Mouse (Mus musculus) limb, embryonic 13.5 days (tissue): Measurements from ENCODE around the gene Creb5. TPM values are rescaled to one million over a fixed set of nuclear protein-coding genes. Genes with fewer than 3 reads are reported as not detected.

ENCODE experiments used
- ATAC-seq: fragments of 200-750 bp; cut with Nextera tagmentation; 2 replicates; pipeline ENCODE4 v1.8.0; 2017; ENCODE audit warnings: low read depth, moderate number of reproducible peaks, moderate TSS enrichment; ENCODE audit not compliant: low FRiP score
- H3K27ac ChIP-seq: fragments of 300-500 bp; sonication (generic); 2 replicates; pipeline ENCODE4 v1.5.1; 2015; ENCODE audit warnings: inconsistent platforms, mild to moderate bottlenecking, moderate library complexity
- H3K27me3 ChIP-seq: fragments of 300-500 bp; sonication (generic); 2 replicates; pipeline ENCODE4 v1.6.1; 2015; ENCODE audit warnings: mild to moderate bottlenecking, inconsistent platforms
- H3K36me3 ChIP-seq: fragments of 300-500 bp; sonication (generic); 2 replicates; pipeline ENCODE4 v1.6.1; 2015; ENCODE audit warnings: inconsistent platforms, mild to moderate bottlenecking, moderate library complexity
- H3K4me1 ChIP-seq: fragments of 300-500 bp; sonication (generic); 2 replicates; pipeline ENCODE4 v1.6.1; 2015; ENCODE audit warnings: inconsistent platforms
- H3K4me2 ChIP-seq: fragments of 300-500 bp; sonication (generic); replicated peaks from 2 replicates; pipeline ENCODE4 v1.6.1; 2015; ENCODE audit warnings: inconsistent platforms, mild to moderate bottlenecking, moderate library complexity
- H3K4me3 ChIP-seq: fragments of 300-500 bp; sonication (generic); 2 replicates; pipeline ENCODE4 v1.5.1; 2015; ENCODE audit warnings: moderate library complexity, mild to moderate bottlenecking, inconsistent platforms
- H3K9ac ChIP-seq: fragments of 300-500 bp; sonication (generic); 2 replicates; pipeline ENCODE4 v1.6.1; 2015; ENCODE audit warnings: mild to moderate bottlenecking, inconsistent platforms
- H3K9me3 ChIP-seq: fragments of 300-500 bp; sonication (generic); 2 replicates; pipeline ENCODE4 v1.6.1; 2016; ENCODE audit warnings: inconsistent platforms
- WGBS: fragments of 180-500 bp; shearing (Covaris S2); methylation state at CpG from one replicate; pipeline ENCODE4 v1.1.7; 2015; 5-methylcytosine and 5-hydroxymethylcytosine counted together
- polyA plus RNA-seq: library from polyadenylated mRNA; unstranded; fragments of >200 nt; fragmentation: Nextera tagmentation; extraction: Ambion mirVana; gene quantifications from 2 replicates; pipeline ENCODE4 v1.2.1, GENCODE M21; 2015

Creb5 gene
- polyA plus RNA-seq, 1 experiment from 2014 or later = 75.4 TPM

DNA sequence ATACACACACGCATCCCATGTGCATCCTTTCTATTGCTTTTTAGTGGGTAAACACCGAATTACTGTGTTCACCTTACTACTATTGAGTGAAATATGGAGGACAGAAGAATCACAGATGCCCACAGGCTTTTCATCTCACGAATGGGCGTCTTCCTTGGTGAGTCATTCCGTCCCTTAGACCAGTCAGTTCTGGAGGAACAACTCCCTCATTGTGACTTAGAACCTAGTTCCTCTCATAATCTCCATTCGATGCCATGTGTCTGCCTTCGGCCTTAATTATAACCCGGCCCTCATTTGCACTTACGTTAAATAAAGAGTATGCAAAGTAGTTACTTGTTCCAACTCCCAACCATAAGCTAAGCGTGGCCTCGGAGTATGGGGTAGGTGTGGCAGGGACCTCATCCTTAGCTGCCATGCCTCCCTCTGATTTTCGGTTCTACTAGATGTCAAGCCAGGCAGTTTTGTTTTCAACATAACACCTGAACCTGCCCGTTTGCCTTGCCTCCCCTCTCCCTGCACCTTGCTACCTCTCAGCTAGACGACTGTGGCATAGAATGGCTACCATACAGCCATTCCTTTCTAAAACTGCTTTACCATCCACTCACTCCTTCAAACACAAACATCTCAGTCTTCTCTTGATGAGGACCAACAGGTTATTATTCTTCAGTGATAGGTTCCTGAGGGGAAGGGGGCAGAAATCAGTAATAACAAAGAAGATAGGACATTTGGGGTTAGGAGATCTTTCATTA lies 422.8 kb downstream of the Creb5 start:
- H3K4me1 ChIP-seq = peaks cover 18% of the 10 kb centered on the region
- WGBS = 90% methylated on average over 14 of the region's 14 CpGs
- H3K4me2 ChIP-seq = no peak overlapping the region
- no peak overlapping the region for H3K4me3 ChIP-seq
- H3K27ac ChIP-seq = no peak overlapping the region
- no peaks in the 10 kb centered on the region for H3K27me3 ChIP-seq
- no peak overlapping the region for H3K9ac ChIP-seq
- no peaks in the 10 kb centered on the region for H3K36me3 ChIP-seq
- no peaks in the 10 kb centered on the region for H3K9me3 ChIP-seq
- ATAC-seq = no peak

DNA sequence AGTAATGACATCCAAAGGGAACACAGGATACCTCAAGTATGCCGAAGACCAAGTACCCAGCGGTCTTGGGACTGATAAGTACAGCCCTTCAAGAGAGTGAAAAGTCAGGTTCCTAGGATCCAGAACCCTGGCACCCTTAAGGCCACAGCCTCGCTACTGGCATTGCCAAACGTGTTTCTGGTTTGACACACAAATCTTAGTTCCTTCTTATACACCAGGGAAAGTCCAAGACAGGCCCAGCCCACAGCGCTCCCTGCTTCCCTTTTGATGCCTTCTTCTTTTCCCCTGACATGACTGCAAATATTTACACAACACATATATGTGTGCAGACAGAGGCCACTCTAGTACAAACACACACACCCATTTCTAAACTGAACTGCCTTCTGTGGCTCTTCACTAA lies 423.5 kb downstream of the Creb5 start:
- H3K9ac ChIP-seq = no peak overlapping the region
- no peak for ATAC-seq
- H3K9me3 ChIP-seq = no peaks in the 10 kb centered on the region
- WGBS = 88% methylated on average over 5 of the region's 5 CpGs
- H3K36me3 ChIP-seq = no peaks in the 10 kb centered on the region
- H3K4me3 ChIP-seq = no peak overlapping the region
- H3K4me1 ChIP-seq = peaks cover 25% of the 10 kb centered on the region
- no peak overlapping the region for H3K27ac ChIP-seq
- no peaks in the 10 kb centered on the region for H3K27me3 ChIP-seq
- H3K4me2 ChIP-seq = no peak overlapping the region

DNA sequence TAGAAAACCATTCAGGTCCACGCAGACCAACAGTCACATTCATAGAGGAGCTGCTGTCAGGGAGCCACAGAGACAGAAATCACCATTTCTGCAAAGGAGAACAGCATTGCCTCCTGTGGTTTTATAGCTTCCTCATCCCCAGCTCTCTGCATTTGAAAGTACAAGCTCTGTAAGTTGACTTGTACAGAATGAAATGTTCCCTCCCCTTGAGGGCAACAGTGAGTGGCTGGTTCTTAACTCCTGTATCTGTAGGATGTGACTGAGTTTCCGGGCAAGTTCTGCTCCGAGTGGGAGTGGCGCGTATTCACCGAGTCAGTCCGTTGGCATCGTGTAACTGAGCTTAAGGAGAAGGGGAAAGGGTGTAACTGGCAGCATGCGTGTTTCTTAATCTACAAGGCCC lies 426.1 kb downstream of the Creb5 start:
- H3K27me3 ChIP-seq = no peaks in the 10 kb centered on the region
- WGBS = 75% methylated on average over 9 of the region's 9 CpGs
- no peak overlapping the region for H3K27ac ChIP-seq
- H3K9me3 ChIP-seq = no peaks in the 10 kb centered on the region
- no peak overlapping the region for H3K4me3 ChIP-seq
- no peaks in the 10 kb centered on the region for H3K36me3 ChIP-seq
- H3K9ac ChIP-seq = no peak overlapping the region
- no peak for ATAC-seq
- peaks cover 33% of the 10 kb centered on the region for H3K4me1 ChIP-seq
- no peak overlapping the region for H3K4me2 ChIP-seq

DNA sequence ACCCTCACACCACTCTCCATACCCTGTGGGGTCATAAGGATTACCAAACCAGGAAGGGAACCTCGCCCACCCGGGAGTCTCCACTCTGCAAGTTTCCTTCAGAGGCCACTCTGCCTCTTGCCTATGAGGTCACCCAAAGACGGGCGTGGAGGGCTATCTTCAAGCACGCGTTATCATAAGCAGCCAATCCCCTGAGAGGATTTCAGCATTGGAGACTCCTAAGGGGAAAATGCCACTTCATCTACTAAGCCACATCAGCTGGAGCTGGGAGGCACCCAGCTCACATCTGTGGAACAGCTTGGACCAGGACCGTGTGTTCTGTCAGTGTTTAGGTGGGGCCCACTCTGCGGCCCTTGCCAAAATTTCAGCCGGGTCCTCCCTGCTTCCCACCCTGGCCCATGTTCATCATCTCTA lies 427.8 kb downstream of the Creb5 start:
- Histone ChIP-seq H3K4me2 (no peak overlapping the region), H3K27ac (no peak overlapping the region), H3K9me3 (no peaks in the 10 kb centered on the region), H3K4me1 (peaks cover 39% of the 10 kb centered on the region), H3K4me3 (no peak overlapping the region), H3K27me3 (no peaks in the 10 kb centered on the region), H3K9ac (no peak overlapping the region), H3K36me3 (no peaks in the 10 kb centered on the region)
- ATAC-seq = no peak
- WGBS = 78% methylated on average over 9 of the region's 9 CpGs

DNA sequence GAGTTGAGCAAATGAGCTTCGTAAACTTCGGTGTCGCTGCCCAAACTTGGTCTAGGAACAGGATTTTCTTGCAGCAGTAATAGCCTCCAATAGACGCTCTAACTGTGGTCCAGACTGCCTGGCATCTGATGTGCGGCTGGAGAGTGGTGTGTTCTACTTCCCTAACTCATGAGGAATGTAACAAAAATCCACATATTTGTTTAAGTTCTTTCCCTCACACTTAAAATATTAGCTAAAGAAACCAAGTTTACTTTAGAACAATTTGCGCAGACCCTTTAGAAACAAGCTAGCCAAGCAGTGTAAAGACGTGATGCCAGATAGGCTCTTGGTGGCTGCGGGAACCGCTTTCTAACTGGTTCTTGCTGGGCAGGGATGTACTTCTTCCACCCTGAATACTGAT lies 428.9 kb downstream of the Creb5 start:
- Histone ChIP-seq H3K27me3 (no peaks in the 10 kb centered on the region), H3K4me1 (peaks cover 44% of the 10 kb centered on the region), H3K4me2 (no peak overlapping the region), H3K4me3 (no peak overlapping the region), H3K9me3 (no peaks in the 10 kb centered on the region), H3K27ac (peak overlapping the region; percentile 28; the same call in 1 of the 2 replicates), H3K36me3 (no peaks in the 10 kb centered on the region), H3K9ac (no peak overlapping the region)
- WGBS = 71% methylated on average over 9 of the region's 9 CpGs
- no peak for ATAC-seq

DNA sequence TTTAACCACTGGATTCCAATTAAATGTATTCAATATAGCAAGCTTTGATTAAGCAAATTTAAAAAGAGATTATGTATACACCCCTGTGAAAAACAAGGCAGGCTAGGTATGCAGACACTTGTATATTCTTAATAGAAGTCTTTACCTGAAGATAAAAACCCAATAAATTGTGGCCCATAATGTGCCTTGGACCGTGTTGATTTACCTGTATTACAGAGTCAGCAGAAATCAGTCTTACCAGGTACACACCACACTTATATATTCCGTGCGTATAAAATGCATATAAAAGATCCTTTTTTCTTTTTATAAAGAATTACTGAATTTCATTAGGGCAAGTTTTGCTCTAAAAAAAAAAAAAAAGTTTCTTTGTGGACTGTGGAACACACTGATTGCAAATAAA lies 432.9 kb downstream of the Creb5 start:
- Histone ChIP-seq H3K4me3 (no peak overlapping the region), H3K27me3 (no peaks in the 10 kb centered on the region), H3K9ac (no peak overlapping the region), H3K36me3 (no peaks in the 10 kb centered on the region), H3K9me3 (no peaks in the 10 kb centered on the region), H3K27ac (no peak overlapping the region), H3K4me1 (peaks cover 35% of the 10 kb centered on the region), H3K4me2 (no peak overlapping the region)
- 36% methylated on average over 3 of the region's 3 CpGs for WGBS
- peak; percentile 53 for ATAC-seq

DNA sequence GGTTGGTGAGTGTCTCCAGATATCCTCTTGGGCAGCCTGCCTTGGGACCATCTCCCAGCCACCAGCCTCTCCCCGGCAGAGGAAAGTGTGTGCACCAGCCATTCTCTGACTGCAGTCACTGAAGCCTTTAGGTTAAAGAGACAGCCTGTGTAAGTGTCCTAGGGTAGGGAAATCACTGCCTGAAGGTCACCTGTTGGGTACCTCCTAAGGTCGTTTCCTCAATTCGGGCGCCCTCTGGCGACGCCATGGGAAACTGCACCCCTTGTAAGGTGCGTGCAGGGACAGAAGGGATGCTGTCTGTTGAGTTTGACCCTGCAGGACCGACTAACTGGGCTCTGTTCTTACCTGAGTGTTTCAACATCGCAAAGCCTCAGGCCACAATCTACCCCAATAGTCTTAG lies 434.5 kb downstream of the Creb5 start:
- H3K27me3 ChIP-seq = no peaks in the 10 kb centered on the region
- H3K27ac ChIP-seq = peak overlapping the region; percentile 45; the same call in 1 of the 2 replicates
- H3K9me3 ChIP-seq = no peaks in the 10 kb centered on the region
- no peak overlapping the region for H3K4me3 ChIP-seq
- H3K4me2 ChIP-seq = no peak overlapping the region
- 16% methylated on average over 9 of the region's 9 CpGs for WGBS
- ATAC-seq = no peak
- no peak overlapping the region for H3K9ac ChIP-seq
- no peaks in the 10 kb centered on the region for H3K36me3 ChIP-seq
- peaks cover 21% of the 10 kb centered on the region for H3K4me1 ChIP-seq

DNA sequence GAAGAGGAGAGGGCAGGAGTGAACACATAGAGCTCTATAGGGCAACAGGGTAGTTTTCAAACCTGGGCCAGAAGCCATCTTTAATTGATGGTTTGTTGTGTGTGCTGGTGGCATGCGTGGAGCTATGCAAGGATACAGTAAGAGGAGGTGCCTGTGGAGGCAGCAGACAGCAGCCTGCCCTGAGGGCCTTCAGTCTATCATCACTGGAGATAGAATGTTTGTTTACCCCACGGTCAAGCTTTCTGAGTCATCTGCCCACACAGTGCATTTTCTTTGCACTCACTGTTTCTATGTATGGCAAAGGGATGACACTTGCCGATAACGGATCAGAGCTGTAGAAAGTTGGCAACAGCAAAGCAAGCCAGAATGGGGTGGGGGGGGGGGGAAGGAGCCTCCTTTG lies 435.6 kb downstream of the Creb5 start:
- ATAC-seq = no peak
- Histone ChIP-seq H3K9ac (no peak overlapping the region), H3K4me1 (peaks cover 21% of the 10 kb centered on the region), H3K4me2 (no peak overlapping the region), H3K27me3 (no peaks in the 10 kb centered on the region), H3K9me3 (no peaks in the 10 kb centered on the region), H3K4me3 (no peak overlapping the region), H3K27ac (no peak overlapping the region), H3K36me3 (no peaks in the 10 kb centered on the region)
- 85% methylated on average over 4 of the region's 4 CpGs for WGBS

DNA sequence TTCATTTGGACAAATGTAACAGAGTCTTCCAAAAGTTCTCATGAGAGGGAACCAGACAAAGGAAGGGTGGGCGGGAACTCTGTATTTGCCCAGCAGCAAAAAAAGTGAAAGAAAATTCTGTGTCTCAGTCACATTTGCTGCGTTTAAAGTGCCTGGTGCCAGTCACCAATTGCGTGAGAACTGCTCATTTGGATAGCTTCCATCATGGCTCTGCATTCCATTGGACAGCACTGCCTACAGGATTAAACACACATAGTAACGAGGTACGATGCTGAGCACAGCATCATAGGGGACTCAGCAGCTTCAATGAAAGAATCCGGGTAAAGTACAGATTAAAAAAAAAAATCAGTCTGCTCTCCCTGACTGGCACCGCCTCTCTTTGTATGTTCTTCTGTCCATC lies 443.4 kb downstream of the Creb5 start:
- Histone ChIP-seq H3K36me3 (no peaks in the 10 kb centered on the region), H3K9me3 (no peaks in the 10 kb centered on the region), H3K4me2 (no peak overlapping the region), H3K4me1 (0 out of 2 replicates have a peak, but pooled peaks cover 4% of the 10 kb centered on the region), H3K27me3 (no peaks in the 10 kb centered on the region), H3K27ac (no peak overlapping the region), H3K4me3 (no peak overlapping the region), H3K9ac (no peak overlapping the region)
- ATAC-seq = no peak
- WGBS = 70% methylated on average over 7 of the region's 7 CpGs

DNA sequence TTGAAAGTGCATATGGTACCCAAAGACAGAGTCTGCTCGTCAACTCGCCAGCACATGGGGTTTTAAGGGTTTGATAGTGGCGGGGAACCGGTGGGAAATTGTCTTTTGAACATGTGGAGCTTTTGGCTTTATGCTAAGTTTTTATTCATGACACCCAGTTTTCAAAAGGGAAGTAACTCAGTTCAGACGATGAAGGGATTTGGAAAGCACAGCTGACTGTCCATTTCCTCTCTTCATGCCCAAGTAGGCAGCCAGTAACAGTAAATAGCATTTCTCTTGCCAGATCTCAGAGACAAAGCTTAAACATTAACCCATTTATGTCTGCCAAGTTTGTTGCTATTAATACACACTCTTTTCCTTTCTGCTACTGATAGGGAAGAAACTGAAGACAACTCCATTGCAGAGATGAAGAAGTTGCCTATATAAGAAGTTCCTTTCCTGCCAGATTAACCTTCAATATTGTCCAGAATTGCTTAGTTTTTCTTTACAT lies 444.0 kb downstream of the Creb5 start:
- no peak overlapping the region for H3K4me3 ChIP-seq
- no peaks in the 10 kb centered on the region for H3K9me3 ChIP-seq
- no peak overlapping the region for H3K4me2 ChIP-seq
- ATAC-seq = no peak
- no peak overlapping the region for H3K27ac ChIP-seq
- WGBS = 77% methylated on average over 5 of the region's 5 CpGs
- no peaks in the 10 kb centered on the region for H3K36me3 ChIP-seq
- no peaks in the 10 kb centered on the region for H3K27me3 ChIP-seq
- no peak overlapping the region for H3K9ac ChIP-seq
- H3K4me1 ChIP-seq = 0 out of 2 replicates have a peak, but pooled peaks cover 4% of the 10 kb centered on the region

DNA sequence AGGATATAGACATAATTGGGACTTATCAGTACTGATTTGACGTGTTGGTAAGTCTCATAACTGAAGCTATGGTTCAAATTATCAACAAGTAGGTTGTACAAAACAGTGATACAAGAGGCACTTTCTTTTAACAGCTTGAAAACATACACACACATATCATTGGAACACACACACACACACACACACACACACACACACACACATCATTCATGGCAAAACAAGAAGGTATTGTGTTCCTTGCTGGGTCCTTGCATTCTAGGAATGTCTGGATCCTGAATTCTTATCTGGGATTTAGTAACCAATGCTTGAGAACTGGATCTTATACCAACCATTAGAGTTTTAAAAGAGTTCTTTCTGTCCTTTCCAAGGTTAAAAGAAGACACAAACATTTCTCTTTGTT lies 446.5 kb downstream of the Creb5 start:
- Histone ChIP-seq H3K9me3 (no peaks in the 10 kb centered on the region), H3K4me1 (0 out of 2 replicates have a peak, but pooled peaks cover 4% of the 10 kb centered on the region), H3K4me2 (no peak overlapping the region), H3K9ac (no peak overlapping the region), H3K36me3 (no peaks in the 10 kb centered on the region), H3K27ac (no peak overlapping the region), H3K4me3 (no peak overlapping the region), H3K27me3 (no peaks in the 10 kb centered on the region)
- WGBS = 71% methylated on average over 1 of the region's 1 CpGs
- no peak for ATAC-seq

DNA sequence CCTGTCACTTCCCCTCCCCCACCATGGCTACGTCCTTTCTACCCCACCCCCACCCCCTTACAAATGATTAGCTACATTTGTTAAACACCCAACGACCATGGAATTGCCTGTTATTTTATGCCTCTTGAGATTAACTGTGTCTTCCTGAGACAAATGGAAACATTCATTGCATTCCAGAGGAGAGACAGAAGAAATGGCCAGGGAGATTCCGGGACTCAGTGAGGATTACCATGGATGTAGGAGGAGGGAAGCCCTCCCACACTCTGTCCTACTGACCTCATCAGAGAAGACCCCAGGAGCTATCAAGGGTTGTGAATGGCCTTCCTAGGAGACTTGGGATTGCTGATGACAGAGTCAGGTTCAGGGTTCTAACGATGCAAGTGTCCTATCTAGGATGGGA lies 446.9 kb downstream of the Creb5 start:
- H3K9ac ChIP-seq = no peak overlapping the region
- no peak overlapping the region for H3K27ac ChIP-seq
- H3K4me3 ChIP-seq = no peak overlapping the region
- no peak overlapping the region for H3K4me2 ChIP-seq
- no peak for ATAC-seq
- H3K27me3 ChIP-seq = no peaks in the 10 kb centered on the region
- H3K9me3 ChIP-seq = no peaks in the 10 kb centered on the region
- 0 out of 2 replicates have a peak, but pooled peaks cover 4% of the 10 kb centered on the region for H3K4me1 ChIP-seq
- no peaks in the 10 kb centered on the region for H3K36me3 ChIP-seq
- WGBS = 30% methylated on average over 4 of the region's 4 CpGs

DNA sequence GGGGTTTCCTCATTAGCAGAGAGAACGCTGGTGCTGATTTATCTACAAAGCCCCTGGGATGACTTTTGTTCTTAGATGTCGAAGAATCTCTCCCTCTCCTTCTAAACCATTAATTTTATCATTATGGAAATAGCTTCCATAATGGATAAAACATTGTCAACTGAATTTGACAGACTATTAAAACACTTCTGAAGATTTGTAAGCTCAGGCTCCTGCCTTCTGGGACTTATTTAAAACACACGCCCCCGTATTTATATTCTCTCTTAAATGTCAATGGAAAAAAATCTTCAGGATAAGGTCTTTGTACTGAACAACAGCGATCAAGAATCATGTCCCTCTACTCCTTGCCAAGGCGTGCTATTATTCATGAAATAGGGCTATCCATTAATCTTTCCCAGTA lies 448.6 kb downstream of the Creb5 start:
- Histone ChIP-seq H3K4me3 (no peak overlapping the region), H3K4me2 (no peak overlapping the region), H3K36me3 (no peaks in the 10 kb centered on the region), H3K27ac (no peak overlapping the region), H3K9me3 (no peaks in the 10 kb centered on the region), H3K4me1 (no peaks in the 10 kb centered on the region), H3K9ac (no peak overlapping the region), H3K27me3 (no peaks in the 10 kb centered on the region)
- ATAC-seq = no peak
- WGBS = 45% methylated on average over 6 of the region's 6 CpGs
